15 mouse cellular contexts compared by ENCODE assay signal in the genomic region with DNA sequence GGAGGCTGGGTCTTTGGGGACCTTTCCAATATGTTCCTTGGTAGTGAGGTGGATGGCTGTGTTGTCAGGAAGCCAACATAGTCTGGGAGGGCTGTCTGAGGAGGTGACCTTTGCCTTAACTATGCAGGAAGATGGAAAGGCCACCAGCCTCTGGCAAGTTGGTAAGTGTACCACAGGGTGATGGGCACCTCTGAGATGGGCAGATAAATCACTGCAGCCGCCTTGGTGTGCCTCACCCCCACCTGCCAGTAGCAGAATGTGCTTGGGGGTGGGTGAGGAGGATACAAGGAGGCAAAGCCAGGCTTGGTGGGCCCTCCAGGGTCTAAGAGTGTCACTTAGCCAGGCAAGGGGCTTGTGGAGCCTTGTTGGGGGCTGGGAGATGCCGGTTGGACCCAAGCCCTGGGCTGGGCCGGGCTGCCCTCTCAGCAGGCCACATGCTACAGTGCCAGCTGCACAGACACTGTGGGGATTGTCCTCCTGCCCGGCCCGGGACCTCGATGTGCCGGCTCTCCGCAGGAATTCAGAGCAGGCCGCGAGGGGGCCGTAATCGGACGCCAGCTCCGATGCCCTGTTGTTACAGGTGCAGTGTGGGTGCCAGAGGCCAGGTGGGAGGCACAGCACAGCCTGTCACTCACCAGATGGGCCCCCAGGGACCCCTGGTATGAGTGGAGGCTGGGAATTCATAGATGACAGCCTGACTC.
DNase-seq lines count a peak whose midpoint lies in the region; ATAC-seq and TF ChIP-seq lines count a peak whose summit lies in the region.
"Had no signal": no experiment of that assay in that cellular context is flagged by ENCODE, and none has a peak within 500 bp of the region (broad histone marks: within the 10 kb centered on the region; RNA-seq: fewer than 3 reads in every experiment).

No protein-coding gene starts in this region.

- no peaks in the 10 kb centered on the region for H3K9me3 ChIP-seq in heart, embryonic 10.5 days
- H3K9me3 ChIP-seq in forebrain, embryonic 12.5 days, result no peaks in the 10 kb centered on the region
- H3K9me3 ChIP-seq: forebrain, embryonic 10.5 days; liver, embryonic 13.5 days; neural tube, embryonic 13.5 days had no signal

- intact Hi-C loops in left cerebral cortex, adult 2 months (cut with DNase I), result no loop called here

- no peak overlapping the region for H3K4me2 ChIP-seq in forebrain, embryonic 12.5 days
- H3K4me2 ChIP-seq: liver, embryonic 13.5 days; neural tube, embryonic 13.5 days had no signal

- 0 out of 2 replicates have a peak overlapping the region, but pooled peaks have one; percentile 17 for H3K27ac ChIP-seq in heart, embryonic 10.5 days
- no peak overlapping the region for H3K27ac ChIP-seq in testis, adult 2 months (ENCODE audit: control insufficient read depth, insufficient read depth, low read depth, low read length)
- no peak overlapping the region for H3K27ac ChIP-seq in left cerebral cortex, adult 2 months
- no peak overlapping the region for H3K27ac ChIP-seq in forebrain, embryonic 12.5 days
- H3K27ac ChIP-seq: forebrain, embryonic 10.5 days; liver, embryonic 13.5 days; neural tube, embryonic 13.5 days had no signal

- 87% methylated on average over 14 of the region's 14 CpGs for WGBS in heart, embryonic 10.5 days
- 86% methylated on average over 14 of the region's 14 CpGs for WGBS in forebrain, embryonic 12.5 days

- DNase-seq in heart, embryonic 10.5 days (ENCODE audit: low spot score), result no peak
- no peak for DNase-seq in heart, postnatal 4 days
- DNase-seq in testis, postnatal 10 days (ENCODE audit: low spot score), result no peak
- peak; percentile 19 to 26 for DNase-seq in left cerebral cortex, adult 2 months (ENCODE audit: extremely low spot score in 1 of 2, low spot score in 2 of 2)
- DNase-seq in telencephalon, adult 2 months (ENCODE audit: low read depth, low spot score), result peak; percentile 9
- DNase-seq in kidney, adult 8-10 months, result no peak
- DNase-seq: adrenal gland, postnatal 25 days; embryo, embryonic 11 days; heart, adult 11 months; kidney, postnatal 36 days; liver, embryonic 13.5 days had no signal

- H3K4me1 ChIP-seq in heart, embryonic 10.5 days, result peaks cover 20% of the 10 kb centered on the region
- no peaks in the 10 kb centered on the region for H3K4me1 ChIP-seq in testis, adult 2 months (ENCODE audit: control insufficient read depth, insufficient read depth, low read length)
- peaks cover 5% of the 10 kb centered on the region; the same call in 1 of the 2 replicates for H3K4me1 ChIP-seq in forebrain, embryonic 12.5 days

- ATAC-seq in forebrain, embryonic 12.5 days (ENCODE audit: low FRiP score), result no peak

- H3K9ac ChIP-seq in forebrain, embryonic 12.5 days, result no peak overlapping the region
- H3K9ac ChIP-seq: liver, embryonic 13.5 days; neural tube, embryonic 13.5 days had no signal

- H3K4me3 ChIP-seq in heart, embryonic 10.5 days, result no peak overlapping the region
- H3K4me3 ChIP-seq in testis, adult 2 months (ENCODE audit: control insufficient read depth, low read depth, low read length), result peak overlapping the region; percentile 76
- no peak overlapping the region for H3K4me3 ChIP-seq in left cerebral cortex, adult 2 months
- H3K4me3 ChIP-seq in forebrain, embryonic 12.5 days (replicated peaks), result no peak overlapping the region
- H3K4me3 ChIP-seq: forebrain, embryonic 10.5 days; liver, embryonic 13.5 days; neural tube, embryonic 13.5 days had no signal

- TF ChIP-seq CTCF in testis, adult 2 months (IDR thresholded peaks at IDR 0.05; ENCODE audit: control insufficient read depth, insufficient read depth, insufficient replicate concordance, low read depth, low read length), result no peak
- no peak; the same call in 1 of the 2 replicates for TF ChIP-seq CTCF in left cerebral cortex, adult 2 months (IDR thresholded peaks at IDR 0.05)

- H3K36me3 ChIP-seq in heart, embryonic 10.5 days, result no peaks in the 10 kb centered on the region
- no peaks in the 10 kb centered on the region for H3K36me3 ChIP-seq in testis, adult 2 months (ENCODE audit: control insufficient read depth, insufficient read depth, low read length)
- H3K36me3 ChIP-seq in forebrain, embryonic 12.5 days (replicated peaks), result no peaks in the 10 kb centered on the region
- H3K36me3 ChIP-seq: forebrain, embryonic 10.5 days; liver, embryonic 13.5 days; neural tube, embryonic 13.5 days had no signal

- no peak for TF ChIP-seq POLR2A in testis, adult 2 months (IDR thresholded peaks at IDR 0.05; ENCODE audit: control insufficient read depth, low read depth, low read length)

- H3K27me3 ChIP-seq in heart, embryonic 10.5 days (ENCODE audit: insufficient read depth, poor library complexity, severe bottlenecking), result peaks cover 12% of the 10 kb centered on the region
- H3K27me3 ChIP-seq in testis, adult 2 months (ENCODE audit: control insufficient read depth, insufficient read depth, low read length), result no peaks in the 10 kb centered on the region
- H3K27me3 ChIP-seq in forebrain, embryonic 12.5 days, result peaks cover 96% of the 10 kb centered on the region
- H3K27me3 ChIP-seq: liver, embryonic 13.5 days had no signal

Comparison
In these comparisons a context has a peak if more than half of its experiments do, and no peak if none do; other contexts are left out.
1. DNase-seq: peak in left cerebral cortex, adult 2 months (2 of 2) and telencephalon, adult 2 months (single experiment); none in heart, embryonic 10.5 days (single experiment), heart, postnatal 4 days (single experiment), testis, postnatal 10 days (single experiment) and kidney, adult 8-10 months (0 of 2).